Mouse (Mus musculus) kidney, embryonic 14.5 days (tissue): ENCODE results near the gene Clip2. TPM values are rescaled to one million over a fixed set of nuclear protein-coding genes. Genes with fewer than 3 reads are reported as not detected.
A peak's percentile ranks its signal among the peaks of the same experiment; 100 is the strongest.

ENCODE experiments used
- ATAC-seq: fragments of 200-750 bp; cut with Nextera tagmentation; 2 replicates; pipeline ENCODE4 v1.8.0; 2017; ENCODE audit warnings: moderate number of reproducible peaks, mild to moderate bottlenecking, moderate TSS enrichment, moderate library complexity; ENCODE audit not compliant: low FRiP score, low TSS enrichment
- H3K27ac ChIP-seq: fragments of 300-500 bp; sonication (generic); 2 replicates; pipeline ENCODE4 v1.5.1; 2014; ENCODE audit warnings: low read depth, mild to moderate bottlenecking, low read length, moderate library complexity, mixed read lengths
- H3K27me3 ChIP-seq: fragments of 300-500 bp; sonication (generic); 2 replicates; pipeline ENCODE4 v1.6.1; 2014; ENCODE audit warnings: mild to moderate bottlenecking, low read length; ENCODE audit not compliant: control insufficient read depth, insufficient read depth
- H3K36me3 ChIP-seq: fragments of 300-500 bp; sonication (generic); 2 replicates; pipeline ENCODE4 v1.6.1; 2014; ENCODE audit warnings: low read length, mixed read lengths; ENCODE audit not compliant: control insufficient read depth, insufficient read depth
- H3K4me1 ChIP-seq: fragments of 300-500 bp; sonication (generic); 2 replicates; pipeline ENCODE4 v1.6.1; 2014; ENCODE audit warnings: low read length, mixed read lengths; ENCODE audit not compliant: control insufficient read depth, insufficient read depth
- H3K4me2 ChIP-seq: fragments of 300-500 bp; sonication (generic); replicated peaks from 2 replicates; pipeline ENCODE4 v1.6.1; 2014; ENCODE audit warnings: low read depth, mild to moderate bottlenecking, low read length
- H3K4me3 ChIP-seq: fragments of 300-500 bp; sonication (generic); 2 replicates; pipeline ENCODE4 v1.5.1; 2014; ENCODE audit warnings: mild to moderate bottlenecking, low read length
- H3K9ac ChIP-seq: fragments of 300-500 bp; sonication (generic); 2 replicates; pipeline ENCODE4 v1.6.1; 2014; ENCODE audit warnings: low read depth, mild to moderate bottlenecking, low read length, moderate library complexity
- H3K9me3 ChIP-seq: fragments of 300-500 bp; sonication (generic); 2 replicates; pipeline ENCODE4 v1.6.1; 2016; ENCODE audit warnings: low read length; ENCODE audit not compliant: control insufficient read depth
- WGBS: fragments of 180-500 bp; shearing (Covaris S2); extraction: QIAGEN DNeasy Blood & Tissue Kit; methylation state at CpG from one replicate; pipeline ENCODE4 v1.1.7; 2014; 5-methylcytosine and 5-hydroxymethylcytosine counted together
- polyA plus RNA-seq: library from polyadenylated mRNA; unstranded; fragments of >200 nt; fragmentation: Nextera tagmentation; extraction: Ambion mirVana; gene quantifications from 2 replicates; pipeline ENCODE4 v1.2.1, GENCODE M21; 2014

The Clip2 gene
- polyA plus RNA-seq, 1 experiment from 2014 or later: 4.4 TPM

DNA sequence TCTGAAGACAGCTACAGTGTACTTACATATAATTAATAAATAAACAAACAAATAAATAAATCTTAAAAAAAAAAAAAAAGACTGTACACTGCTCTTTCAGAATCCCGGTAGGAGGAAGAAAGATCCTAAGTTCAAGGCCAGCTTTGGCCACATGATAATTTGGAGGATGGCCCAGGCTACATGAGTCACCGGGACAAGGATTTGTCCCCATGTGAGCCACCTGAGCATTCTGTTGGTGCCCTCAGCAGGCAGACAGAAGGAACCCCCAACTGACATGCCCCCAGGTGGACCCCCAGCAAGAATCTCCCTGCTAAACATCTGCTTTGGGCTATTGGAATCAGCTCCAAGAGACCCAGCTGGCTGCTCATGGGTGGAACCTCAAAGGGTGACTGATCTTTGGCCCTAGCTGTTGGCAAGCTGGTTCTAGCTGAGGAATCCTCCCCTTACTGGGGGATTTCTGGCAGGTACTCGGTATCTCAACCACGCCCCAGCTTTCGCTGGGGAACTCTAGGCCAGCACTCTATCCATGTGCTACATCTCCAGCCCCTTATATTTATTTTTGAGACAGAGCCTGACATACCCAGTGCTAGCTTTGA, 1.8 kb upstream of the Clip2 start:
- Histone ChIP-seq H3K27ac (no peak overlapping the region), H3K4me3 (no peak overlapping the region), H3K4me2 (no peak overlapping the region), H3K27me3 (no peaks in the 10 kb centered on the region), H3K4me1 (peaks cover 19% of the 10 kb centered on the region), H3K9ac (no peak overlapping the region), H3K9me3 (no peaks in the 10 kb centered on the region), H3K36me3 (no peaks in the 10 kb centered on the region)
- no peak for ATAC-seq
- WGBS: 88% methylated on average over 5 of the region's 5 CpGs

DNA sequence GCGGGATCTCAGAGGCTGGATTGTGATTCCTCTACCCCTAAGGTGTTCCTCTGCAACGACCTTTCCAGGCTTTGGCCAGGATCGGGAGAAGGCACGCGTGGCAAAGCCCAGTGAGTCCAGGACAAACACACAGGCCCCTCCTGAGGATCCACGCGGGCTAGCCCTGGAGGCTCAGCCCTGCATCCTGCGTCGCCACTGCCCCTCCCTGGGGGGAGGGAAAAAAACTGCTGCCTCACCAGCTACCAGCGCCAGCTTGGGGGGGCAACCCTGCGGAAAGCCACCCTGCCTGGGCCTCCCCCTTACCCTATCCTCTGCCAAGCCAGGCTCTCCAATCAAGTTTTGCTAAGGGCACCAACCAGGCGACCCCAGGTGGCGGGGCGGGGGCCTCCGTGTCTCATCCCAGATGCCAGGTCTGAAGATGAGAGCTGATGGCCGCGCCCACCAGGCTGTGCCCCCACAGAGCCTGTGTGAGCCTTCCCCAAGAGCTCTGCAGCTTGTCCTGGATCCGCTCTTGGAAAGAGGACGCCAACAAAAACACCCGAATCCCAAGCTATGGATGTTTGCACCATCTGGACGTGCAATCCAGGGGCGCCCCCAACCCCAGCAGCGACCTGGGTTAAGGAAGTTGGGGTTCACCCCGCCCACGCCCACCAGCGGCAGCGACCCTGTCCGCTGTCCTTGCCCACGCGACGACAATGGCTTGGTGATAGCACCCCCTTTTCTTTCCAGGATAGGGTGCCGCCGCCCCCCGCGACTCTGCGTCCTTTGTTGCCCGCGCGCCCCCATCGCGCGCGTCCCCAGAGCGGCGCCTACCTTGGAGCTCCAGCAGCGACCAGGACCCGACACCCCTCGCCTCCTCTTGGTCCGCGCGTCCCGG, 763 bp downstream of the Clip2 start:
- no peaks in the 10 kb centered on the region for H3K27me3 ChIP-seq
- peaks cover 22% of the 10 kb centered on the region for H3K4me1 ChIP-seq
- H3K27ac ChIP-seq: peak overlapping the region; percentile 89
- H3K4me2 ChIP-seq: peak overlapping the region; percentile 73
- H3K9me3 ChIP-seq: no peaks in the 10 kb centered on the region
- peak; percentile 11 for ATAC-seq
- H3K4me3 ChIP-seq: peak overlapping the region; percentile 75
- under 1% methylated on average over 50 of the region's 52 CpGs for WGBS
- H3K36me3 ChIP-seq: no peaks in the 10 kb centered on the region
- peak overlapping the region; percentile 78 for H3K9ac ChIP-seq

DNA sequence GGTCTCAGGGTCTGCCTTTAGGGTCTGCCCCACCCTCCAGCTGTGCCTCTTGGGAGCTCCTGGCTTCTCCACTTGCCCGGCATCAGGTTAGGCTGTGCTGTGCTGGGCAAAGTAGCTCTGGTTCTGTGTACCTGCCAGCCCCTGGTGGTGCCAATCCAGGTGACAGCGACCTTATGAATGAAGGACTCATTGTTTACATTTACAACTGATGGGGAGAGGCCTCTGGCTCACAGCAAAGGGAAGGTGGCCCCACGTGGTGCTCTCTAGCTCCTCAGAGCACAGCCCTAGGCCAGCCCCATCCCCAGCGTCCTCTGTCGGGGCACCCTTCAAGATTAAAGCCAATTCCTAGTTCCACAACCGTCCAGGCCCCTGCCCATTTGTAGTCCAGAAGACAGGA, 1.4 kb downstream of the Clip2 start:
- H3K4me2 ChIP-seq: peak overlapping the region; percentile 73
- no peaks in the 10 kb centered on the region for H3K27me3 ChIP-seq
- 13% methylated on average over 6 of the region's 6 CpGs for WGBS
- H3K4me1 ChIP-seq: peaks cover 21% of the 10 kb centered on the region
- ATAC-seq: no peak
- H3K4me3 ChIP-seq: peak overlapping the region; percentile 75
- no peak overlapping the region; the same call in 1 of the 2 replicates for H3K27ac ChIP-seq
- no peaks in the 10 kb centered on the region for H3K9me3 ChIP-seq
- peak overlapping the region; percentile 78 for H3K9ac ChIP-seq
- no peaks in the 10 kb centered on the region for H3K36me3 ChIP-seq

DNA sequence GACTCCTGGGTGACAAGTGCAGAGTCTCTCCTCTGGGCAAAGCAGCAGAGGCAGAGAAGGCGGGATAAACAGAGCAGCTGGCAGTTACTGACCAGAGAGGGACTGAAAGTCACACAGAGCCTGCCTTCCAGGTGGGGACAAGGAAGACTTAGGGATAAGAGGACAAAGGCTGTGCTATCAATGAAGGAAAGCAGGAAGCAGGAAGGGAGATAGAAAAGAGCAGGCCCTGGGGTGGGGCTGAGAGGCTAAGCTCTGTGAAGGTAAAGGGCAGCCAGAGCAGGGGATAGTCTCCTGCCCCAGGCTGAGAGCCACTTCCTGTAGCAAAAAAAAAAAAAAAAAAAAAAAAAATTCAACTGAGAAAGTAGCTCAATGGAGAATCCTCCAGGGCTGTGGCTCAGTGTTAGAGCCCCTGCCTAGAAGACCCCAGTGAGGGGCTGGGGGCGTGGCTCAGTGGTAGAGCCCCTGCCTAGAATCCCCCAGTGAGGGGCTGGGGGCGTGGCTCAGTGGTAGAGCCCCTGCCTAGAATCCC, 2.5 kb downstream of the Clip2 start:
- 90% methylated on average over 1 of the region's 3 CpGs for WGBS
- no peak overlapping the region for H3K4me2 ChIP-seq

DNA sequence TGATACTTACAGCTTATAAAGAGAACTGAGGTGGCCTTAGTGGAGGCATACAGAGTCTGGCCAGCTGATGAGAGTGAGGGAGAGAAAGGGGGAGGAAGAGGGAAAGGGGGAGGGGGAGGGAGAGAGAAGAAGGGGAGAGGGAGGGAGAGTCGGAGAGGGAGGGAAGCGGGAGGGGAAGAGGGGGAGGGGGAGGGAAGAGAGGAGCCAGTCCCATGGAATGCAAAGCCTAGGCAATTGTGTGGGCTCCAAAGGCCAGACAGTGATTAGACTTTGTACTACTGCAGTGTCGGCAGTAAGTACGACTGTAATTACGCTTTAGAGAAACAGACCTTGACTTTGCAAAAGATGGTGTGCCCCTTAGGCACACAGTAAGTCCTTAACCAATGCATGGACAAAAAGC, 3.9 kb downstream of the Clip2 start:
- Histone ChIP-seq H3K27me3 (no peaks in the 10 kb centered on the region), H3K9ac (no peak overlapping the region), H3K4me1 (peaks cover 18% of the 10 kb centered on the region), H3K9me3 (no peaks in the 10 kb centered on the region), H3K4me2 (no peak overlapping the region), H3K36me3 (no peaks in the 10 kb centered on the region), H3K27ac (no peak overlapping the region), H3K4me3 (no peak overlapping the region)
- WGBS: 57% methylated on average over 5 of the region's 5 CpGs
- ATAC-seq: no peak

More for the DNA sequence above, 2.5 kb downstream of the Clip2 start:
- H3K4me3 ChIP-seq: no peak overlapping the region
- no peaks in the 10 kb centered on the region for H3K9me3 ChIP-seq
- no peaks in the 10 kb centered on the region for H3K27me3 ChIP-seq
- peaks cover 15% of the 10 kb centered on the region for H3K4me1 ChIP-seq
- no peak overlapping the region for H3K9ac ChIP-seq
- ATAC-seq: no peak
- no peak overlapping the region for H3K27ac ChIP-seq
- H3K36me3 ChIP-seq: no peaks in the 10 kb centered on the region

DNA sequence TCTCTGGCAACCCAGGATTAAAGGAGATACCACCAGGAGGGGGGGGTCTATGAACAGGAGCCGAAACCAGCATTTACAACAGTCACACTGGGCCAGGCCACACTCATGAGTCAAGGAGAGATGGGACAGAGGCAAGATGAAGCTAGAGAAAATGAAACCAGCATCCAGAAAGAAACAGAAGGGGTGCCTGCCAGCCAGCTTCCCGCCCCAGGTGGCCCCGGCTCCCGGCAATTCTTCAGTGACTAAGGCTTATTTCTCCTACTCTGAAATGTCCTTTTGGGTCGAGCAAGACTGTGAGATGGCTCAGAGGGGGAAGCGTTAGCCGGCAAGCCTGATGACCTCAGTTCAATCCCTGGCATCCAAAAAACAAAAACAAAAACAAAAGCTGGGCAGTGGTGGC, 5.4 kb downstream of the Clip2 start:
- WGBS: 82% methylated on average over 7 of the region's 7 CpGs
- no peak overlapping the region for H3K4me2 ChIP-seq
- ATAC-seq: no peak

DNA sequence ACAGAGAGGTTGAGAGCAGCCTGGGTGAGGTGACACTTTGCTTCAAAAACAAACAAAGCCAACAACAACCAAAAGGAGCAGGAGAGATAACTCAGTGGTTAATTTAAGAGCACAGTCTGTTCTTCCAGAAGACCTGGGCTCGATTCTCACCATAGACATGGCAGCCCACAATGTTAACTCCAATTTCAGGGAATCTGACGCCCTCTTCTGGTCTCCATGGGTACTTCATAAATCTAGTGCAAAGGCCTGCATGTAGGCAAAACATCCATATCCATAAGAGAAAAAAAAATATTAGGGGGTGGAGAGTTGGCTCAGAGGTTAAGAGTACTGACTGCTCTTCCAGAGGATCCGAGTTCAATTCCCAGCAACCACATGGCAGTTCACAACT, 7.0 kb downstream of the Clip2 start:
- Histone ChIP-seq H3K4me2 (no peak overlapping the region), H3K4me1 (peaks cover 30% of the 10 kb centered on the region; the same call in 1 of the 2 replicates), H3K9me3 (no peaks in the 10 kb centered on the region), H3K36me3 (no peaks in the 10 kb centered on the region), H3K9ac (no peak overlapping the region), H3K4me3 (no peak overlapping the region), H3K27ac (no peak overlapping the region), H3K27me3 (no peaks in the 10 kb centered on the region)
- ATAC-seq: no peak
- 61% methylated on average over 3 of the region's 3 CpGs for WGBS

More for the DNA sequence above, 5.4 kb downstream of the Clip2 start:
- Histone ChIP-seq H3K4me3 (no peak overlapping the region), H3K9me3 (no peaks in the 10 kb centered on the region), H3K36me3 (no peaks in the 10 kb centered on the region), H3K27ac (no peak overlapping the region), H3K9ac (no peak overlapping the region), H3K4me1 (peaks cover 22% of the 10 kb centered on the region), H3K27me3 (no peaks in the 10 kb centered on the region)

DNA sequence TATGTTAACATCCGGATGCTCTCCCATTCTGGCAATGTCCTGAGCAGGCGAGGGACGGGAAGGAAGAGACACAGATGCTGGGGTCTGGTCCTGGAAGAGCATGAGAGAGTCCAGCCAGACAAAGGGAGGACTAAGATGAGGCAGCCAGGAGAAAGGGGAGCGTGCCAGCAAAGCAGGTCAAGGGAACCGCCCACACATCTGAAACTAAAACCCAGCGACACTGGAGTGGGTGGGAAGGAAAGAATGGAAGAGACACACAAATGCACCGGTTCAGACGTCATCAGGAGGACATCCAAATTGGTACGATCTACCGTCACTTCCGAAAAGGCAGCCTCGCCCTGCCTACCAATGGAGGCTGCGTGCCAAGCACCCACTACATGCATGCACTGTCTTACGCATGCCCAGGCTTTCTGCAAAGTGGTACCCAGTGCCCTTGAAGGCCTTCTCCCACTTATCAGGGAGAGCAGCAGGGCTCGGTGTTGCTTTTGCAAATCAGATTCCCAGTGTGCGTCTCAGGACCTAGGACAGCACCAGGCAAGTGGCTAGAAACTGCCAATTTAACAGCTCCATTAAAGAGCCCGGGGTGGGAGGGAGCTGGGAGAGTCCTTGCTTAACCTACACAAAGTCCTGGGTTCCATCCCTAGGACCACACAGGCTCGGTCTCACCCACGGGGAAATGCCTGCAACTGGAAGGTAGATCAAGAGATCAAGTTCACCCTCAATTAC, 7.6 kb downstream of the Clip2 start:
- no peaks in the 10 kb centered on the region for H3K27me3 ChIP-seq
- no peak overlapping the region for H3K4me2 ChIP-seq
- 55% methylated on average over 19 of the region's 19 CpGs for WGBS
- no peak overlapping the region for H3K4me3 ChIP-seq
- no peaks in the 10 kb centered on the region for H3K36me3 ChIP-seq
- H3K9ac ChIP-seq: no peak overlapping the region
- no peak overlapping the region for H3K27ac ChIP-seq
- H3K9me3 ChIP-seq: no peaks in the 10 kb centered on the region
- H3K4me1 ChIP-seq: peaks cover 31% of the 10 kb centered on the region; the same call in 1 of the 2 replicates
- ATAC-seq: no peak
